Mouse (Mus musculus): ENCODE measurements around the gene Gm6803. TPM values are rescaled to one million over a fixed set of nuclear protein-coding genes. Genes with fewer than 3 reads are reported as not detected.
"Not testable (repeated sequence)": the region's sequence is repeated elsewhere in the genome, so short reads cannot be mapped to it uniquely, and the experiment has no call there.

Gm6803 gene
- not detected in 2 replicates for polyA plus RNA-seq (2015; fragmentation: Nextera tagmentation; extraction: Ambion mirVana)

DNA sequence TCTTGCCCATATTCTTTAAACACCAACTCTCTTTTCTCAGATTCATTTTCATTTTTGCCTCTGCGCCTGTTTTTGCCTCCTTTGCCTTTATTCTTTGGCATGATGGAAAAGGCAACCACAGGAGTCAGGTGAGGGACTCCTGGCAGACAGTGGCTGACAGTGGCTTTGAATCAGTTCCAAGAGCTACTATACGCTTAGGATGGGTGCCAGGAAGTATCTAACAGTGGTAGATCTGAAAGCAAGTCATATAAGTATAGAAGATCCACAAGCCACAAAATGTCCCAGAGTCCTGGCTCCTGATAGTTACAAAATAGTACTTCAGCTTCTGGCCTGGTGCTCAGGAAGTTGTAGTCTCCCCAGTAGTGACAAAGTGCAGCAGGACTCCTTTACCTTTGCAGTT lies at the start of gene Gm6803:
Gene Gm6803 (minus strand): TSS at position 101 of the 400 bp plus-strand sequence.
- not testable (repeated sequence) for ATAC-seq (ENCODE audit: insufficient number of reproducible peaks, low FRiP score, low TSS enrichment, low read depth); H3K27ac ChIP-seq; H3K4me2 ChIP-seq; H3K4me1 ChIP-seq; H3K36me3 ChIP-seq; H3K27me3 ChIP-seq; H3K9me3 ChIP-seq; H3K9ac ChIP-seq; H3K4me3 ChIP-seq
- 82% methylated on average over 2 of the region's 2 CpGs for WGBS

DNA sequence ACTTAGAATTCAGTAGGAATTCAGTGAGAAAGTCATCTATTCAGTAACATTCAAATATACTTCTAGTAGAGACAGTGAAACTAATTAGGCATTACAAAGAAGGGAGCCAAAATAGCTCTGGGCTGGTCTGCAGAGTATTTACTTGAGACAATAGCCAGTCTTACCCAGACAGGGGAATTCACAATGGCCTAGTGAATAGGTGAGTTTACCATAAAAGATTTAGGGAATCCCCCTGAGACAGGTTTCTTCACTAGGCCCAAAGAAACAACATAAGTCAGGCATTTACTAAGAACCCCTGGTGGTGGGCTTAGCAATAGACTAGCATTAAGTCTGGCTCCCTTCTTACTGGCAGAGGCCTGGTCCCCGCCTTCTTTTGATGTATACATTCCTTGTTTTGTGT lies 26.7 kb upstream of the Gm6803 start:
- not testable (repeated sequence) for H3K36me3 ChIP-seq; H3K27me3 ChIP-seq; H3K4me1 ChIP-seq; H3K9ac ChIP-seq; H3K9me3 ChIP-seq; H3K27ac ChIP-seq; H3K4me2 ChIP-seq; ATAC-seq (ENCODE audit: insufficient number of reproducible peaks, low FRiP score, low TSS enrichment, low read depth); H3K4me3 ChIP-seq
- WGBS, result 71% methylated on average over 1 of the region's 1 CpGs

DNA sequence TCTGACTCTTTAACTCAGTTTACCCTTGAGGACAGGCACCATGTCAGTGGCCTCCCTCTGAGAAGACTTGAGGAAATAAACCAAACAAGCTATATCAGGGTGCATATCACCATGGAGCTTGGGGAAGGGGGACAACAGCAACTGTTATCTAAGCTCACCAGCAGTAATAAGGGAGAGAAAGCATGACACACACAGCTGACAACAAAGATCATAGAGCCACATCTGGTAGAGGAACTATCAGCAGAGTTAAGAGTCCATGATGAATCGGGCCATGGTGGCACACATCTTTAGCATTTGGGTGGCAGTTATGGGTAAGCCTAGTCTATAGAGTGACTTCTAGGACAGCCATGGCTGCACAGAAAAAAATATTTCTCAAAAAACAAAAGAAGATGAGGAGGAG lies 21.1 kb upstream of the Gm6803 start:
- not testable (repeated sequence) for H3K4me2 ChIP-seq; H3K27ac ChIP-seq; H3K4me3 ChIP-seq; H3K4me1 ChIP-seq; H3K27me3 ChIP-seq; H3K9me3 ChIP-seq; H3K36me3 ChIP-seq; H3K9ac ChIP-seq; ATAC-seq (ENCODE audit: insufficient number of reproducible peaks, low FRiP score, low TSS enrichment, low read depth)
- 92% methylated on average over 1 of the region's 1 CpGs for WGBS

DNA sequence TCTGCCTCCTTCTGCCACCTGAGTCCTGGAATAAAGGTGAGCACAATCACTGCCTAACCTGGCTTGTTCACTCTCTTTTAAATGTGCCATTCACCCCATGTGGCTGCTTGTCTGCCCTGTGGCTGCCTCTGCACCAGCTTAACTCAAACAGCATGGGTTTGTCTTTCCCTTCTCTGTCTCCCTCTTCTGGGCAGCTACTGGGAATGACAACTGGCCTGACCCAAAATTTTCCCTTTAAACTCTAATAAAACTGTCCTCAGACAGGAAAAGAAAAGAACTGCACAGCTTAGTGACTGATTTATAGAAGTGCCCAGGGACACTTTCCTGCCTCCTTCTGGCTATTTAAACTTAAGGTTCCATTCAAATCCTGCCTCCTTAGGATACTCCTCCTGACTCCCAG lies 20.5 kb upstream of the Gm6803 start:
- ATAC-seq (ENCODE audit: insufficient number of reproducible peaks, low FRiP score, low TSS enrichment, low read depth); H3K9me3 ChIP-seq; H3K9ac ChIP-seq; H3K4me3 ChIP-seq; H3K4me1 ChIP-seq; H3K27ac ChIP-seq; H3K4me2 ChIP-seq; H3K27me3 ChIP-seq; H3K36me3 ChIP-seq: not testable (repeated sequence)

DNA sequence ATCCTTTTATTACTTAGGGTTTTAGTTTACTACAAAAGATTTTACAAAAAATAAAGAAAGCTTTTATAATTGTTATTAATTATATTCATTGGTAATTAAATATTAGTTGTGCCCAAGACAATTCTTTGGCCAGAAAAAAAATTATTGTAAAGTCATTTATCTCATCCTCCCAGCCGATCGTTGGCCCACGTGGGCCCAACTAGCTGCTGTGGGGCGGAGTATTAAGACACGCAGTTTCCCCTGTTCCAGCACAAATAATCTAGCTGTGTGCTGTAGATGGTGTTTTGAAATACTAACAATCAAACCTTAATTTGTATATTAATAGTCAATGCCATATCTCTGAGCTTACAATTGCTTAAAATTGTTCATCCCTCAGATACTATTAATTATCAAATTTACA lies 13.7 kb upstream of the Gm6803 start:
- H3K9me3 ChIP-seq; H3K36me3 ChIP-seq; H3K27me3 ChIP-seq; H3K4me1 ChIP-seq; H3K9ac ChIP-seq; H3K4me3 ChIP-seq; H3K27ac ChIP-seq; ATAC-seq (ENCODE audit: insufficient number of reproducible peaks, low FRiP score, low TSS enrichment, low read depth); H3K4me2 ChIP-seq: not testable (repeated sequence)
- 90% methylated on average over 5 of the region's 5 CpGs for WGBS

DNA sequence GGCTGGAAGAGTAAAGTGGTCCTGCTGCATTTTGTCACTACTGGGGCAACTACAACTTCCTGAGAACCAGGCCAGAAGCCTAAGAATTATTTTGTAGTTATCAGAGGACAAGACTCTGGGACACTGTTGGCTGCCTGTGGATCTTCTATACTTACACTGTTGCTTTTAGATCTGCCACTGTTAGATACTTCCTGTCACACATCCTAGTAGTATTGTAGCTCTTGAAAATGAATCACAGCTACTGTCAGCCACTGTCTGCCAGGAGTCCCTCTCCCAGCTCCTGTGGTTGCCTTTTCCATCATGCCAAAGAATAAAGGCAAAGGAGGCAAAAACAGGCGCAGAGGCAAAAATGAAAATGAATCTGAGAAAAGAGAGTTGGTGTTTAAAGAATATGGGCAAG lies 8.1 kb upstream of the Gm6803 start, which contains the start of gene Gm2056:
Gene Gm2056 (plus strand): TSS at position 301 of the 400 bp plus-strand sequence.
- not testable (repeated sequence) for H3K27me3 ChIP-seq; H3K4me2 ChIP-seq; H3K36me3 ChIP-seq; ATAC-seq (ENCODE audit: insufficient number of reproducible peaks, low FRiP score, low TSS enrichment, low read depth); H3K27ac ChIP-seq; H3K9ac ChIP-seq; H3K9me3 ChIP-seq; H3K4me1 ChIP-seq; H3K4me3 ChIP-seq
- WGBS, result 73% methylated on average over 1 of the region's 1 CpGs

DNA sequence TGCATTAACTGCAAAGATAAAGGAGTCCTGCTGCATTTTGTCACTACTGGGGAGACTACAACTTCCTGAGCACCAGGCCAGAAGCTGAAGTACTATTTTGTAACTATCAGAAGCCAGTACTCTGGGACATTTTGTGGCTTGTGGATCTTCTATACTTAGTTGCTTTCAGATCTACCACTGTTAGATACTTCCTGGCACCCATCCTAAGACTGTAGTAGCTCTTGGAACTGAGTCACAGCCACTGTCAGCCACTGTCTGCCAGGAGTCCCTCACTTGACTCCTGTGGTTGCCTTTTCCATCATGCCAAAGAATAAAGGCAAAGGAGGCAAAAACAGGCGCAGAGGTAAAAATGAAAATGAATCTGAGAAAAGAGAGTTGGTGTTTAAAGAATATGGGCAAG lies 7.0 kb downstream of the Gm6803 start, which contains the start of gene Gm2075:
Gene Gm2075 (plus strand): TSS at position 301 of the 400 bp plus-strand sequence.
- not testable (repeated sequence) for H3K27me3 ChIP-seq; ATAC-seq (ENCODE audit: insufficient number of reproducible peaks, low FRiP score, low TSS enrichment, low read depth); H3K9ac ChIP-seq; H3K4me2 ChIP-seq; H3K4me1 ChIP-seq; H3K27ac ChIP-seq; H3K9me3 ChIP-seq; H3K36me3 ChIP-seq; H3K4me3 ChIP-seq
- 83% methylated on average over 1 of the region's 1 CpGs for WGBS

DNA sequence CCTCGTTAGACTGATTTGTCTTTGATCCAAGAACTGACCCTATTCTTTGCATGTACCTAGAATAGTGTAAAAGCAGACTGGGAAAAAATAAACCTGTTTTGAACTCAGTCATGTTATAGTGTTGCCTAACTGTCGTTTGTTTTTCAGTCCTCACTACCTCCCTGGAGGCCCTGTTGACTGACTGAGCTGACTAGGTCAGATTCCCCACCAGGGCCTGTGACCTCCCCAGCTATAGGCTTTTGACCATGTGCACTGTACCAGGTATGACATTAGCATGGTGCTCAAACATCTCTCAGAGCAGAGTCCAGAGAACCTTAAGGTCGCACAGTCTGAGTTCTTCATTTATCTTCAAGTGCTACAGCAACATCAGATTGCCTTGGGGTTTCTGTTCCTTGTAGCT lies 14.5 kb downstream of the Gm6803 start:
- not testable (repeated sequence) for H3K4me2 ChIP-seq; H3K36me3 ChIP-seq; H3K4me3 ChIP-seq; H3K9me3 ChIP-seq; H3K9ac ChIP-seq; H3K4me1 ChIP-seq; ATAC-seq (ENCODE audit: insufficient number of reproducible peaks, low FRiP score, low TSS enrichment, low read depth); H3K27me3 ChIP-seq; H3K27ac ChIP-seq
- 69% methylated on average over 3 of the region's 3 CpGs for whole genome bisulfite sequencing

DNA sequence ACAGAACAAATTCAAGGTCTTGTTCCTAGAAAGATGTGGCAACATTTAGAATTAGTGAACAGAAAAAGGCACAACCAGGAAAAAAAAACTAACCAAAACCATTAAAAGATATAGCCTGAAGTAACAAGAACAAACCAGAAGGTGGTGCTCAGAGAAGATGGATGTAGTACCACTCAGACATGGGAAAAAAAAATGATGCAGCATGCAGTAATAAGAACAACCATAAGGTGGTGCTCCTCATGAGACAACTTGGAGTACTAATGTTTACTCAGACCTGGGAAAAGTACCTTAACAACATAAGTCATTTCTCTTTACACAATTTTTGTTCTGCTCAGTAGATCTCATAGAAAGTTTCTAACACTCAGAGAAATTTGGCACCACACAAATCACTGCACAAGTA lies 34.6 kb downstream of the Gm6803 start:
- not testable (repeated sequence) for ATAC-seq (ENCODE audit: insufficient number of reproducible peaks, low FRiP score, low TSS enrichment, low read depth); H3K4me1 ChIP-seq; H3K36me3 ChIP-seq; H3K27me3 ChIP-seq; H3K9ac ChIP-seq; H3K27ac ChIP-seq; H3K4me2 ChIP-seq; H3K4me3 ChIP-seq; H3K9me3 ChIP-seq

Other genes starting within 250 kb of the Gm6803 start
- not detected in 2 replicates for gene Gm21319, start 243.0 kb downstream of the Gm6803 start, polyA plus RNA-seq (2015; fragmentation: Nextera tagmentation; extraction: Ambion mirVana)
- gene Gm21936, start 223.3 kb downstream of the Gm6803 start, polyA plus RNA-seq (2015; fragmentation: Nextera tagmentation; extraction: Ambion mirVana), result not detected in 2 replicates
- not detected in 2 replicates for gene BB287469, start 202.2 kb downstream of the Gm6803 start, polyA plus RNA-seq (2015; fragmentation: Nextera tagmentation; extraction: Ambion mirVana)
- gene Gm2001, start 176.4 kb downstream of the Gm6803 start, polyA plus RNA-seq (2015; fragmentation: Nextera tagmentation; extraction: Ambion mirVana), result not detected in 2 replicates
- gene Gm2016, start 144.7 kb downstream of the Gm6803 start, polyA plus RNA-seq (2015; fragmentation: Nextera tagmentation; extraction: Ambion mirVana), result not detected in 2 replicates
- gene Gm2022, start 123.4 kb downstream of the Gm6803 start, polyA plus RNA-seq (2015; fragmentation: Nextera tagmentation; extraction: Ambion mirVana), result not detected in 2 replicates
- not detected in 2 replicates for gene Gm2035, start 98.9 kb downstream of the Gm6803 start, polyA plus RNA-seq (2015; fragmentation: Nextera tagmentation; extraction: Ambion mirVana)
- not detected in 2 replicates for gene Gm2042, start 64.7 kb downstream of the Gm6803 start, polyA plus RNA-seq (2015; fragmentation: Nextera tagmentation; extraction: Ambion mirVana)
- not detected in 2 replicates for gene Gm2075, start 6.9 kb downstream of the Gm6803 start, polyA plus RNA-seq (2015; fragmentation: Nextera tagmentation; extraction: Ambion mirVana)
- gene Gm2056, start 8.2 kb upstream of the Gm6803 start, polyA plus RNA-seq (2015; fragmentation: Nextera tagmentation; extraction: Ambion mirVana), result not detected in 2 replicates
- not detected in 2 replicates for gene Gm16368, start 64.9 kb upstream of the Gm6803 start, polyA plus RNA-seq (2015; fragmentation: Nextera tagmentation; extraction: Ambion mirVana)
- not detected in 2 replicates for gene Gm10436, start 163.3 kb upstream of the Gm6803 start, polyA plus RNA-seq (2015; fragmentation: Nextera tagmentation; extraction: Ambion mirVana)
- not detected in 2 replicates for gene Gm8332, start 231.3 kb upstream of the Gm6803 start, polyA plus RNA-seq (2015; fragmentation: Nextera tagmentation; extraction: Ambion mirVana)

All from limb, embryonic 15.5 days (tissue).